30 mouse cellular contexts compared by ENCODE assay signal in the genomic region with DNA sequence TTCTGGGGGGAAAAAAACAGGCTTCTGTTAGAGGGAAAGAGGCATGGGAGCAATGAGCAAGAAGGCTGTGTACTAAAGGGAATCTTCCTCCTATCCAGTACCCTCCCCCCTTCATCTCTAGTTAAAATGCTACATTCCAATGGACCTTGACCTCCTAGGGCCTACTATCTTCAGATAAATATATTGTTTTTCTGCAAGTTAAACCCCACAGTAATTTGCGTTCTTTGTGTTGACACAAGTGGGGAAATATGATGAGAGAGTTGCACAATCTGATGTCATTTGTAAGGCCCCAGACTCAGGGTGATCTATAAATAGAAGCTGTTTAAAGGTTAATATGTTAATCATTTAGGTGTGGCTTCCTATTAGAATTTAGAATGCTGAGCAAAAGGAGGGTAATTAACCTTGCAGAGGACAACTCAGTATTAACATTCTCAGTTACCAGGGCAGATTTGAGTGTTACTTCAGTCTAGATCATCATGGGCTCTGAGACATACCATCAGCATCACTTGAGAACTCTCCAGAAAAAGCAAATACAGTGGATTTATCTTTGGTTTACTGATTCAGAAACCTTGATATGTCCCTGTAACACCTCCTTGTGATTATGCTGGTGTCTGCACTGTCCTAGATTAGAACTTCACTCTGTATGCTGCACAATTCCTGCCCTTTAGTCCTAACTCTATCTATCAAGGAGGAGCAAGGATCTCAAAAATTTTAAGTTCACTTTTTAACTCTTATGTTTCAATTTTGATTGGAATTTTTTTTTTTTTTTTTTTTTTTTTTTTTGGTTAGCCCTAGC.
DNase-seq lines count a peak whose midpoint lies in the region; ATAC-seq and TF ChIP-seq lines count a peak whose summit lies in the region.
"Had no signal": no experiment of that assay in that cellular context is flagged by ENCODE, and none has a peak within 500 bp of the region (broad histone marks: within the 10 kb centered on the region; RNA-seq: fewer than 3 reads in every experiment).

No protein-coding gene starts in this region.

- no peak for TF ChIP-seq POLR2A in myocyte (IDR thresholded peaks at IDR 0.05; ENCODE audit: insufficient read length, low read depth)

- peak; percentile 38 for DNase-seq in kidney, adult 9 months
- DNase-seq in kidney, postnatal 14 days, result no peak
- DNase-seq in midbrain, embryonic 11.5 days (ENCODE audit: low spot score, missing footprints), result peak; percentile 28
- DNase-seq in midbrain, embryonic 10.5 days (ENCODE audit: low spot score), result no peak
- peak; percentile 55 for DNase-seq in ZHBTc4 (ENCODE audit: low read depth, low spot score)
- DNase-seq in cerebellum, adult 8-10 months, result no peak
- DNase-seq in adrenal gland, adult (ENCODE audit: inconsistent age in 2 of 2, low spot score in 1 of 2), result no peak
- DNase-seq: adrenal gland, adult 2 months; adrenal gland, postnatal 36 days; cerebellum, adult 2 months; cerebellum, postnatal 25 days; gastrocnemius, postnatal 14 days; heart, postnatal 14 days; kidney, postnatal 10 days; layer of hippocampus, adult 9-11 months; retina, postnatal 1 day; right cerebral cortex, postnatal 14 days; thymus, adult 18-20 months; thymus, postnatal 25 days had no signal

- no peaks in the 10 kb centered on the region for H3K9me3 ChIP-seq in midbrain, embryonic 11.5 days (ENCODE audit: control insufficient read depth, low read length)
- no peaks in the 10 kb centered on the region for H3K9me3 ChIP-seq in midbrain, embryonic 10.5 days (replicated peaks)
- H3K9me3 ChIP-seq: forebrain, embryonic 13.5 days; hindbrain, embryonic 10.5 days; hindbrain, embryonic 15.5 days; limb, embryonic 12.5 days; lung, embryonic 15.5 days; midbrain, embryonic 13.5 days; neural tube, embryonic 15.5 days had no signal

- peaks cover 3% of the 10 kb centered on the region for H3K4me1 ChIP-seq in midbrain, embryonic 11.5 days (ENCODE audit: control insufficient read depth, insufficient read depth, low read length)
- H3K4me1 ChIP-seq in midbrain, embryonic 10.5 days, result peaks cover 9% of the 10 kb centered on the region
- H3K4me1 ChIP-seq: limb, embryonic 12.5 days; lung, embryonic 15.5 days; neural tube, embryonic 15.5 days had no signal

- no peak overlapping the region for H3K9ac ChIP-seq in midbrain, embryonic 11.5 days (ENCODE audit: low read length)
- H3K9ac ChIP-seq: forebrain, embryonic 13.5 days; hindbrain, embryonic 15.5 days; limb, embryonic 12.5 days; liver, embryonic 14.5 days; lung, embryonic 15.5 days; midbrain, embryonic 13.5 days; neural tube, embryonic 15.5 days had no signal

- no peak overlapping the region for H3K27ac ChIP-seq in midbrain, embryonic 11.5 days (ENCODE audit: low read depth, low read length)
- no peak overlapping the region for H3K27ac ChIP-seq in midbrain, embryonic 10.5 days (replicated peaks)
- H3K27ac ChIP-seq: forebrain, embryonic 13.5 days; hindbrain, embryonic 10.5 days; hindbrain, embryonic 15.5 days; limb, embryonic 12.5 days; liver, embryonic 14.5 days; lung, embryonic 15.5 days; midbrain, embryonic 13.5 days; neural tube, embryonic 15.5 days had no signal

- H3K27me3 ChIP-seq in midbrain, embryonic 11.5 days (ENCODE audit: control insufficient read depth, insufficient read depth, low read length), result no peaks in the 10 kb centered on the region
- no peaks in the 10 kb centered on the region for H3K27me3 ChIP-seq in midbrain, embryonic 10.5 days (ENCODE audit: low read depth, poor library complexity, severe bottlenecking)
- H3K27me3 ChIP-seq in myocyte (ENCODE audit: control insufficient read depth, insufficient read depth, insufficient read length), result no peaks in the 10 kb centered on the region
- H3K27me3 ChIP-seq: forebrain, embryonic 13.5 days; hindbrain, embryonic 15.5 days; limb, embryonic 12.5 days; lung, embryonic 15.5 days; midbrain, embryonic 13.5 days; neural tube, embryonic 15.5 days had no signal

- no peaks in the 10 kb centered on the region for H3K36me3 ChIP-seq in midbrain, embryonic 11.5 days (ENCODE audit: control insufficient read depth, insufficient read depth, low read length)
- no peaks in the 10 kb centered on the region for H3K36me3 ChIP-seq in midbrain, embryonic 10.5 days
- H3K36me3 ChIP-seq in myocyte (ENCODE audit: control insufficient read depth, insufficient read depth), result no peaks in the 10 kb centered on the region
- H3K36me3 ChIP-seq: hindbrain, embryonic 10.5 days; hindbrain, embryonic 15.5 days; limb, embryonic 12.5 days; lung, embryonic 15.5 days; midbrain, embryonic 13.5 days; neural tube, embryonic 15.5 days had no signal

- H3K4me3 ChIP-seq in midbrain, embryonic 11.5 days (ENCODE audit: low read depth, low read length), result no peak overlapping the region
- no peak overlapping the region for H3K4me3 ChIP-seq in midbrain, embryonic 10.5 days
- no peak overlapping the region for H3K4me3 ChIP-seq in myocyte
- H3K4me3 ChIP-seq: forebrain, embryonic 13.5 days; hindbrain, embryonic 10.5 days; hindbrain, embryonic 15.5 days; limb, embryonic 12.5 days; lung, embryonic 15.5 days; midbrain, embryonic 13.5 days; neural tube, embryonic 15.5 days had no signal

- no peak for ATAC-seq in midbrain, embryonic 11.5 days (ENCODE audit: low FRiP score)
- ATAC-seq: CD4-positive, CD25-positive, alpha-beta regulatory T cell, adult 4 months; forebrain, embryonic 13.5 days; inflammation-experienced regulatory T-cells, adult 6 months; midbrain, embryonic 13.5 days had no signal

- H3ac ChIP-seq in myocyte (ENCODE audit: control insufficient read depth, insufficient read length), result no peak overlapping the region

- WGBS in midbrain, embryonic 11.5 days, result 88% methylated on average over 1 of the region's 1 CpGs
- 82% methylated on average over 1 of the region's 1 CpGs for WGBS in midbrain, embryonic 10.5 days

- H3K4me2 ChIP-seq in midbrain, embryonic 11.5 days, result no peak overlapping the region
- H3K4me2 ChIP-seq in myocyte (ENCODE audit: low read depth), result no peak overlapping the region
- H3K4me2 ChIP-seq: forebrain, embryonic 13.5 days; hindbrain, embryonic 15.5 days; limb, embryonic 12.5 days; lung, embryonic 15.5 days; midbrain, embryonic 13.5 days; neural tube, embryonic 15.5 days had no signal

- no peaks in the 10 kb centered on the region for H3K79me2 ChIP-seq in myocyte (ENCODE audit: control insufficient read depth, insufficient read depth)

TF ChIP-seq in myocyte, 11 proteins besides CTCF, POLR2A, EP300 and RAD21:
- 0 out of 2 replicates have a peak, but pooled peaks have one; percentile 23 for TF ChIP-seq CEBPB (IDR thresholded peaks at IDR 0.05; ENCODE audit: insufficient read depth, poor library complexity, severe bottlenecking)
- TF ChIP-seq USF1 (IDR thresholded peaks at IDR 0.05; ENCODE audit: low read depth), result no peak

Comparison
In these comparisons a context has a peak if more than half of its experiments do, and no peak if none do; other contexts are left out.
1. DNase-seq: peak in kidney, adult 9 months (single experiment), midbrain, embryonic 11.5 days (single experiment) and ZHBTc4 (single experiment); none in kidney, postnatal 14 days (single experiment), midbrain, embryonic 10.5 days (single experiment), cerebellum, adult 8-10 months (single experiment) and adrenal gland, adult (0 of 2).